Mouse (Mus musculus) skeletal muscle tissue, adult 2 months (tissue): ENCODE data around the gene Cacna1g.

Experiments
- DNase-seq: peaks from one replicate; pipeline ENCODE4 v3.0.0-alpha.2; 2012; ENCODE audit warnings: low read depth, low spot score

Gene Cacna1g

GRCm38 (mm10) chr11:94361166-94361870 lies 112.7 kb downstream of the Cacna1g start:
- no peak for DNase-seq

- DNase-seq: no peak
These were observed 114.8 kb downstream of the Cacna1g start for GRCm38 (mm10) chr11:94359168-94359567.
